Mouse (Mus musculus): ENCODE data around the gene Trrap. TPM values are rescaled to one million over a fixed set of nuclear protein-coding genes. Genes with fewer than 3 reads are reported as not detected.
A peak's percentile ranks its signal among the peaks of the same experiment; 100 is the strongest.

Gene Trrap
- polyA plus RNA-seq, 1 experiment from 2014 or later: 76.8 TPM

DNA sequence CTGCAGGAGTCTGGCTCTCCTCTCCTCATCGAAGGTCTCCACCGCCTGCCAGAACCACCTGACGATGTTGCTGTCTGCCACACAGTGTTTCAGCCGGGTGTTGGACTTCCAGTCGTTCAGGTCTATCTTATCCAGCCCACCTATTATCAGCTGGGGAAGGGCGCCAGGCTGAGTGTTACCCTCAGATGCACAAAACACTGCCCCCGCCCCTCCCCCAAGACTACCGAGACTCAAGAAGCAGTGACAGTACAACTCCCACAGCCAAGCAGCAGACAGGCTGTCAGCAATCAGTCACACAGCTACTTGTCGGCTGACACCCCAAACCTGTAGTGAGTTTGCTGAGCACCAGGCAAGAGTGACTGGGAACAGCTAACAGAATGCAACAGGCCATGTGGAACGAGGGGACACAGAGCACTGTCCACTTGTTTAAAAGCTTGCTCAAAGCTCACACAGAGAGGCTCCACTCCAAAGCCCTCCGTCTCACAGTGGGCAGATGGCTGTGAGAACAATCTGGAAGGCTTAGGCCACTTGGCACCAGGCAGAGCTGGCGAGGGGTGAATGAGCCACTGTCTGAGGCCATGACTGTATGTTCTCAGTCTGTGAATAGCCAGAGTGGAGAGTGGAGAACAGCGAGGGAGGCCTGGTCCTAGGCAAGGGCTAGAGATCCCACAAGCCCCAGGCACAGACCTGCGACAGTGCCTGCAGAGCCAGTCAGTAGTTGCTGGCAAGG, 114.3 kb downstream of the Trrap start:
- DNase-seq (ENCODE audit: low spot score): peak; percentile 88
- Histone ChIP-seq H3K27ac (peak overlapping the region; percentile 47; the same call in 1 of the 2 replicates), H3K27me3 (ENCODE audit: insufficient read depth, poor library complexity, severe bottlenecking) (no peaks in the 10 kb centered on the region), H3K9me3 (0 out of 2 replicates have a peak, but pooled peaks cover 2% of the 10 kb centered on the region), H3K36me3 (peaks cover 96% of the 10 kb centered on the region), H3K4me3 (no peak overlapping the region), H3K4me1 (peaks cover 25% of the 10 kb centered on the region)
- WGBS: 42% methylated on average over 14 of the region's 14 CpGs

DNA sequence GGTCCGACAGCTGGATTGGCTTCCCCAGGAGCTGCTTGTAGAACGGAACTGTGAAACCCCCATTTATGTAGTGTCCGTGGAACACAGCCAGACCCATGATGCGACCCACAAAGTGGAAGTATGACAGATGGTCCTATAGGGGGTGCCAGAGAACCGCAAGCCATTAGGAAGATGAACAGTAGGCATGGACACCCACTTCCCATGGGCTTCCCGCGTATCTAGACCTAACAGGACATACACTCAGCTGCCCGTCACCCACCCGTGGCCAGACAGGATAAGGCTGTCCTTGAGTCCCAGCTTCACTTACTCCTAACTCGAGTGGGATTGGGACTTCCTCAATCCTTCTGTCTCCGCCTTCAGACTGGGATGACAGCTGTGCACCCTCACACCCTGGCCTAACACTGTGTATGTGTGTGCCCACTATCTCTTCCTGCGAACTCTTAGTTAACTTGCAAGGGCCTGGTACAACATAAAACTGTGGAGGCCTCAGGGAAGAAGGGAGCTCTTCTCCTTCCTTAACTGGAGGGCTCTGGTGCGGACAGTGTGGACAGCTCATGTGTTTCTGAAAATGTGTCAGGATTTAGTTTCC, 117.2 kb downstream of the Trrap start:
- Histone ChIP-seq H3K27ac (no peak overlapping the region), H3K4me1 (peaks cover 25% of the 10 kb centered on the region), H3K27me3 (ENCODE audit: insufficient read depth, poor library complexity, severe bottlenecking) (no peaks in the 10 kb centered on the region), H3K4me3 (no peak overlapping the region), H3K9me3 (peaks cover 6% of the 10 kb centered on the region; the same call in 1 of the 2 replicates), H3K36me3 (peaks cover 96% of the 10 kb centered on the region)
- WGBS: 78% methylated on average over 13 of the region's 13 CpGs
- no peak for DNase-seq (ENCODE audit: low spot score)

DNA sequence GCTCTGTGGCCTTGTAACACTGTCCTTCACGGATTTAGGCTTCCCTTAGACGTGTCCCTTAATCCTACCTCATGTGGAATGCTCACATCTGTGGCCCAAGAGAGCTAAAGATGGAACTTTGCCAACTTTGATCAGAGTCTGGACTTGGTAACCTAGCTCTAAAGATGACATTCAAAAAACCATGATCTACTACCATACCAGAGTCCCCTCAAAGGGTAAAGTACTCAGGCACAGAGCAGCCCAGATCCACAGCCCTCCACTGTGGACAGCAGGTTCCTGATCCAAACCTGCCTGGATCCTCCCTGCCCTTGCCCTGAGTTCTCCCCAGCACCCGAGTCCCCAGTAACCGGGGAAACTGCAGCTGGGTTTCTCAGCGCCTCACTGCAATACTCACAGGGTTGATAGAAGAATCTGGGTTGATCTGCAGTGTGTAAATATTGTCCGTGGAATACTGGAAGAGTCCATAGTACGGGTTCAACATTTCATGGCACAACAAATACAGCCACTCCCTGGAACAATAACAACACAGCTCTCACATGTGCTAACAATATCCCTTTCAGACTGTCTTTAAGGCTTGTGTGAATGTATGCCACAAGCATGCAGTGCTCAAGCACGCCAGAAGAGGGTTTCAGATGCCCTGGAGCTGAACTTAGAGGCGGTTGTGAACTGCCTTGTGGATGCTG, 118.6 kb downstream of the Trrap start:
- Histone ChIP-seq H3K4me3 (no peak overlapping the region), H3K4me1 (peaks cover 23% of the 10 kb centered on the region), H3K36me3 (peaks cover 96% of the 10 kb centered on the region), H3K27ac (no peak overlapping the region), H3K9me3 (peaks cover 6% of the 10 kb centered on the region; the same call in 1 of the 2 replicates), H3K27me3 (ENCODE audit: insufficient read depth, poor library complexity, severe bottlenecking) (no peaks in the 10 kb centered on the region)
- no peak for DNase-seq (ENCODE audit: low spot score)
- 91% methylated on average over 9 of the region's 9 CpGs for WGBS

DNA sequence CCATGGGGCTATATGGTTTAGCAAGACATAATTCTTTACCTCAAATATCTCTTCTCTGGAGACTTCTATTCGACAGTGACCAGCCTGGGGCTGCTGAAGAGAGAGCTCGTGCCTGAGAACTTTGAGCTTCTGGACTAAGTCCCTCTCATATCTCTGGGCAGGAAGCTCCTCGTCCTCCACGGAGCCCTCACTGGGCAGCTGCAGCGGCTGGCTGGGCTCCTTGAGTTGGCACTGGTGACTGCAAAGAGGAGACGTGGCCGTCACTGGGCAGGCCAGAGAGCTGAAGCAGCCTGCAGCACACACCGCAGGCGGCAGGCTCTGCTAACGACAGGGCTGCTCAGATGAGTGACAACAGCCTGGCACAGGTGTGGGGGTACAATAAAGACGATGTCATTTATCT, 123.7 kb downstream of the Trrap start:
- no peak overlapping the region for H3K27ac ChIP-seq
- WGBS: 87% methylated on average over 11 of the region's 11 CpGs
- no peak for DNase-seq (ENCODE audit: low spot score)
- H3K4me3 ChIP-seq: no peak overlapping the region
- peaks cover 3% of the 10 kb centered on the region; the same call in 1 of the 2 replicates for H3K9me3 ChIP-seq
- no peaks in the 10 kb centered on the region for H3K4me1 ChIP-seq
- peaks cover 8% of the 10 kb centered on the region; the same call in 1 of the 2 replicates for H3K27me3 ChIP-seq (ENCODE audit: insufficient read depth, poor library complexity, severe bottlenecking)
- peaks cover 98% of the 10 kb centered on the region for H3K36me3 ChIP-seq

- no peak for DNase-seq (ENCODE audit: low spot score)
- peaks cover 49% of the 10 kb centered on the region for H3K4me1 ChIP-seq
- H3K9me3 ChIP-seq: no peaks in the 10 kb centered on the region
- no peak overlapping the region for H3K4me3 ChIP-seq
- peak overlapping the region; percentile 80 for H3K27ac ChIP-seq
- peaks cover 12% of the 10 kb centered on the region; the same call in 1 of the 2 replicates for H3K27me3 ChIP-seq (ENCODE audit: insufficient read depth, poor library complexity, severe bottlenecking)
- H3K36me3 ChIP-seq: peaks cover 52% of the 10 kb centered on the region
- WGBS: 50% methylated on average over 7 of the region's 7 CpGs
Measured at GRCm38 (mm10) chr5:144897881-144898280, 130.3 kb downstream of the Trrap start.

GRCm38 (mm10) chr5:144898448-144899052, 131.0 kb downstream of the Trrap start:
- Histone ChIP-seq H3K36me3 (peaks cover 46% of the 10 kb centered on the region), H3K27ac (peak overlapping the region; percentile 80)
- WGBS: 18% methylated on average over 7 of the region's 7 CpGs

DNA sequence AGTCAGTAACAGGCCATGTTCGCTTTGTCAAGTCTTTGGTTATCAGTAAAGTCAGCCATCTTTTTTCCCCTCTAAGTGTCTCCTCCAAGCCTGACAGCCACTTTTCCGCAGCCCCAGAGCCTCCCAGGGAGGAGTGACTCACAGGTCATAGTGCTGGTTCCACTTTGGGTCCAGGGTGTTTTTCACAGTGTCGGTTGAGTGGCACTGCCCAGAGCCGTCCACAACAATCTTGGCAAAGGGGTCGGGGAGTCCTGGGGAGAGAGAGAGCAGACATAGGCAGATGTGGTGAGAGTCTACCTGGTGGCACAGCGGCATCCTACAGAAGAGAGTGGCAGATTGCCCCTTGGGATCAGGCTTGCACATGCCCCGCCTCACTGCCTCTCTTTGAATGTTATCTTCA, 133.5 kb downstream of the Trrap start:
- peak overlapping the region; percentile 52; the same call in 1 of the 2 replicates for H3K27ac ChIP-seq
- DNase-seq (ENCODE audit: low spot score): no peak
- H3K27me3 ChIP-seq (ENCODE audit: insufficient read depth, poor library complexity, severe bottlenecking): peaks cover 5% of the 10 kb centered on the region; the same call in 1 of the 2 replicates
- H3K4me3 ChIP-seq: no peak overlapping the region
- peaks cover 58% of the 10 kb centered on the region for H3K4me1 ChIP-seq
- peaks cover 22% of the 10 kb centered on the region for H3K36me3 ChIP-seq
- H3K9me3 ChIP-seq: no peaks in the 10 kb centered on the region
- WGBS: 55% methylated on average over 7 of the region's 7 CpGs

More at GRCm38 (mm10) chr5:144898448-144899052, 131.0 kb downstream of the Trrap start:
- Histone ChIP-seq H3K9me3 (no peaks in the 10 kb centered on the region), H3K4me1 (peaks cover 49% of the 10 kb centered on the region), H3K4me3 (no peak overlapping the region), H3K27me3 (ENCODE audit: insufficient read depth, poor library complexity, severe bottlenecking) (peaks cover 12% of the 10 kb centered on the region; the same call in 1 of the 2 replicates)
- DNase-seq (ENCODE audit: low spot score): peak; percentile 83

GRCm38 (mm10) chr5:144901791-144902190, 134.3 kb downstream of the Trrap start:
- Histone ChIP-seq H3K4me1 (peaks cover 58% of the 10 kb centered on the region), H3K4me3 (no peak overlapping the region), H3K27ac (peak overlapping the region; percentile 42; the same call in 1 of the 2 replicates), H3K9me3 (no peaks in the 10 kb centered on the region), H3K27me3 (ENCODE audit: insufficient read depth, poor library complexity, severe bottlenecking) (no peaks in the 10 kb centered on the region), H3K36me3 (peaks cover 14% of the 10 kb centered on the region)
- no peak for DNase-seq (ENCODE audit: low spot score)
- WGBS: 74% methylated on average over 10 of the region's 10 CpGs

GRCm38 (mm10) chr5:144904356-144905134, 137.0 kb downstream of the Trrap start:
- peaks cover 37% of the 10 kb centered on the region for H3K4me1 ChIP-seq
- WGBS: 77% methylated on average over 12 of the region's 12 CpGs
- H3K27ac ChIP-seq: 0 out of 2 replicates have a peak overlapping the region, but pooled peaks have one; percentile 22
- H3K27me3 ChIP-seq (ENCODE audit: insufficient read depth, poor library complexity, severe bottlenecking): no peaks in the 10 kb centered on the region
- DNase-seq (ENCODE audit: low spot score): no peak
- H3K9me3 ChIP-seq: no peaks in the 10 kb centered on the region
- H3K36me3 ChIP-seq: peaks cover 14% of the 10 kb centered on the region
- H3K4me3 ChIP-seq: no peak overlapping the region

DNA sequence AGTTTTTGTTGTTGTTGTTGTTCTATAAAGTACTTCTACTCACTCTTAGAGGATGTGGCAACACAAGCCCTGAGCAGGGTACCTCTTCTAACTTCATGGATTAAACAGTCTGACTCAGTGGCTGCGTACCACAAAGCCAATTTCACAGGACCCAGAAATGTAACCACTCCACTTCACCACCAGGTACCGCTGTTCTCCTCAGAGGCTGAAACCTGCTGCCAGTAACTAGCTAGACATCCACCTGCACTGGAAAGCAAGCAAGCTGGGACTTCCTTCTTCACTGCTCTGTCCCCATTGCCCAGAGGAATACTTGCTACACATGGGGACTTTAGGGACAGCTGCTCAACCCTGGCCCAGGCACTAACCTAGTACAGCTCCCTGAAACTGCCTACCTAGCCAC, 140.1 kb downstream of the Trrap start:
- no peaks in the 10 kb centered on the region for H3K9me3 ChIP-seq
- no peaks in the 10 kb centered on the region for H3K27me3 ChIP-seq (ENCODE audit: insufficient read depth, poor library complexity, severe bottlenecking)
- H3K36me3 ChIP-seq: no peaks in the 10 kb centered on the region
- H3K4me3 ChIP-seq: no peak overlapping the region
- H3K27ac ChIP-seq: no peak overlapping the region
- DNase-seq (ENCODE audit: low spot score): no peak
- peaks cover 33% of the 10 kb centered on the region for H3K4me1 ChIP-seq
- 59% methylated on average over 2 of the region's 2 CpGs for WGBS
